Mouse (Mus musculus): ENCODE measurements at regions not wholly inside any gene's neighbourhood (a gene's known extent, or its start where the extent isn't known, plus 50 kb on each side); places are given as distances from the start of the nearest gene placed in this dataset.

DNA sequence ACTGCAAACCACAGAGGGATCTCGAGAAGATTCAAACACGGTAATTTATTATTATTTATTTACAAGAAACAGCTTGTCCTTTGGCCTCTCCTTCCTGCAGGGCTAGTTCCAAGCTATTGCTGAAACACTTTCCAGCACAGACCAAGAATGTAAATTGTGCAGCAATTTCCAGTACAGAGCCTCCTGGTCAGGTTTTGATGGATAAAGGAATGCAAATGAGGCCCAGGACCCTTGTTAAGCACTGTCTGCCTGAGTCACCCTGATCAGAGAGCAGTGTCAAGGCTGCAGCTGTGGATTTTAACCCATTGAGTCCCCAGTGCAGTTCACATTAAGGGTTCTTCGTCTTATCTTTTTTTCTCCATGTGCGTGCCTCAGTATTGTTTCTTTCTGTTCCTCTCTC lies 142.3 kb upstream of the Zkscan2 start:
- DNase-seq: no peak

GRCm38 (mm10) chr7:123643426-123643825 lies 143.2 kb upstream of the Zkscan2 start:
- DNase-seq: no peak

GRCm38 (mm10) chr7:123645521-123645920 lies 145.3 kb upstream of the Zkscan2 start:
- DNase-seq: no peak

- no peak for DNase-seq
These were observed 165.2 kb upstream of the Zkscan2 start for GRCm38 (mm10) chr7:123665459-123665858.

- no peak for DNase-seq
These were observed 184.5 kb upstream of the Zkscan2 start for GRCm38 (mm10) chr7:123684762-123685161.

DNA sequence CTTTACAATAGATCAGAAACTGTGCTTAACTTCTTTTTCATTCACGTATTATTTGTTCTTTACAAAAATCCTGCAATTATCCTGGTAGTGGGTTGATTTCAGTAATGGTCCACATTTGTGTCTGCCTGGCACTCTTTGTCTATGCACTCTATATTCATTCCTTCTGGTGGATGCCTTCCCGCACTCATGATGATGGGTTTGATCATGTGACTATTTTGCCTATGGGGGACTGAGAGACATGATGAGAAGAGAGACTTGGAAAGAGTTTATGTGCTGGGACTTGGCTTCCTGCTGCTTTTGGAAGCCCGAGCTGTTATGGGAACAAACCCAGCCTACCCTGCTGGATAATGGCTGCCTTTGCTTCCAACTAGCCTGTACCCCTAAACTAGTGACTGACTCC lies 186.3 kb upstream of the Zkscan2 start:
- no peak for DNase-seq

- peak; percentile 62 for DNase-seq
These were observed 230.8 kb upstream of the Zkscan2 start for GRCm38 (mm10) chr7:123731016-123731415.

- DNase-seq: no peak
These were observed 232.8 kb upstream of the Zkscan2 start for GRCm38 (mm10) chr7:123733061-123733460.

DNA sequence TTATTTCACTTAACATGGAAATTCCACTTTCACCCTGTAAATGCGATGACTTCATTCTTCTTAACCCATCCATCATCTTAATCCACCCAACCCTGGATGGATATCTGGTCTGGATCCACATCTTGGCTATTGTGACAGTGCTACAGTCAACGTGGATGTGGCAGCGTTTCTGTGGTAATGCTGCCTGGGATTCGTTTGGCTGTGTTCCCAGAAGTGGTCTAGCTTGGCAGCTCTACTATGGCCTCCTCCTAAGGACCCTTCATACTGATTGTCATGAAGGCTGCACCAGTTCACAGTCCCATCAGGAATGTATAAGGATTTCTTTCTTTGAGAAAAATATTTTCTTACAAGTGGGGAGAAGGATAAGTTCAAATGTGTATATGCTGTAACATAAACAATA lies 234.7 kb upstream of the Hs3st4 start:
- no peak for DNase-seq

DNA sequence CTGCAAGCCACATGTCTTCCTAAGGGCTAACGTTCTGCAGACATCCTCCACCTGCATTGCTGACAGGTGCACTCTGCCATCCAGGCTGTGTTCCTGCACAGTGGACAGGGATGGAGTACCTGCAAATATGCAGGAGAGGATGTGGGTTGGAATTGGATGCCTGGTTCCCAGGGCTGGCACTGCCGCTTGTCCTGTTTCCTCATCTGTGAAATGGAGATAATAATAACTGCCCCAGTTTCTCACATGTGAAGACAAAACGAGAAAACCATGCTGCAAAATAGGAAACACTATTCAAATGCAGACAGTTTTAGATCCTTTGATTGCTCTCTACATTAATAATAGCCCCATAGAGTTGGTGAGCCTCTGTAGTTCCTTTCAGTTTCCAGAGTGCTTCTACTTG lies 229.4 kb upstream of the Hs3st4 start:
- DNase-seq: peak; percentile 55

GRCm38 (mm10) chr7:123795036-123795435 lies 187.6 kb upstream of the Hs3st4 start:
- DNase-seq: no peak

GRCm38 (mm10) chr7:123796096-123796495 lies 186.6 kb upstream of the Hs3st4 start:
- no peak for DNase-seq

DNA sequence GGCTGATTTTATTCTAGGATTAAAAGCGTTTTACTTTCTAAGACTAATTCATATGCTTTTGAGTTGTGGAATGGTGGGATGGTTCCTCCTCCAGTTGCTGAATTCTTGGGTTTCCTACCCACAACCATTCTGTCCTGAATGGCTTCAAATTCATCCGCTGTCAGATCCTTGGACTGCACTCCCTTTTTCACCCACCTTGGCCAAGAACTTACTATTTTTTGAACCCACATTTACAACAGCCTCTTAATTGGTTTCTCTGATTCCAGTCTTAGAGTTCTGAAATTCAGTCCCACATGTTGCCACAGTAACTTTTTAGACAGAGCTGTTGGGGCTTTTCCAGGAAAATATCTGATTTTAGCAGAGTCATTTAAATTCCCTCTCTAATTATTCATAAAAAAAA lies 177.0 kb upstream of the Hs3st4 start:
- DNase-seq: no peak

DNA sequence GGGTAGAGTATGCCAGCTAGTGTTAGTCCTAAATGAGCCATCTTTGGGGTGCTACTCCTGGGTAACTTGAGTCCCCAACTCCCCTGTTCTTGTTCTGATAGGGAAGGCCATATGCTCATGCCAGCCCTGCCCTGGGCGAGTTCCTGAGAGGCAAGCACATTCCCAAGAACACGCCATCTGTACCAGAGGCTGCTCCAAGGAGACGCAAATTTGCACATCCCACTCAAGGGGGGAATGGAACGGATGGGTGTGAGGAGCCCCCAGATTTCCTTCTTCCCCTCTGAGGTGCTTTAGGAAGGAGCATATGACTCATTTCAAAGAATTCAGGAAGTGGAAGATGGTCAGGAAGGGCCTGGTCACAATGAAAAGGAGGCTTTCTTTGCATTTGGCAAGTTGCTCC lies 158.7 kb upstream of the Hs3st4 start:
- peak; percentile 68 for DNase-seq

- DNase-seq: peak; percentile 75
These were observed 156.3 kb upstream of the Hs3st4 start for GRCm38 (mm10) chr7:123826406-123826805.

- DNase-seq: no peak
These were observed 140.1 kb upstream of the Hs3st4 start for GRCm38 (mm10) chr7:123842552-123842951.

GRCm38 (mm10) chr7:123847081-123847480 lies 135.6 kb upstream of the Hs3st4 start:
- DNase-seq: no peak

DNA sequence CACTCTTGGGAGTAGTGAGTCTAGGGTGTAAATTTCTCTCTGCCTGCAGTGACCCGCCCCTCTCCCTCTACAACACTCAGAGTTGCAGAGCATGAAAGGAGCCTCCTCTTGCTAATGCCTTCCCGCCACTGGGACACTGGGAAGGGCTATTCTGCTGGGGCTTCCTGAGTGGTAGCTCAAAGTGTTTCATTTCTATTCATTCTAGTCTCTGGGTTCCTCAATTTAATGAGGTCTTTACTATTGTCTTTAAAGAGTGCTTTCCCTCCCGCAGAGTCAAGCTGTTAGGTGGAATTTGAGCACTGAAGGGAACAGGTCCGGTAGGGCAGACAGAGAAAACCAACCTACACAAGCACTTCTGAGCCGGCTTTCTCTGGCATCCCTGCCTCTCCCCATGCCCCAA lies 134.0 kb upstream of the Hs3st4 start:
- no peak for DNase-seq

- no peak for DNase-seq
These were observed 133.4 kb upstream of the Hs3st4 start for GRCm38 (mm10) chr7:123849220-123849619.

DNA sequence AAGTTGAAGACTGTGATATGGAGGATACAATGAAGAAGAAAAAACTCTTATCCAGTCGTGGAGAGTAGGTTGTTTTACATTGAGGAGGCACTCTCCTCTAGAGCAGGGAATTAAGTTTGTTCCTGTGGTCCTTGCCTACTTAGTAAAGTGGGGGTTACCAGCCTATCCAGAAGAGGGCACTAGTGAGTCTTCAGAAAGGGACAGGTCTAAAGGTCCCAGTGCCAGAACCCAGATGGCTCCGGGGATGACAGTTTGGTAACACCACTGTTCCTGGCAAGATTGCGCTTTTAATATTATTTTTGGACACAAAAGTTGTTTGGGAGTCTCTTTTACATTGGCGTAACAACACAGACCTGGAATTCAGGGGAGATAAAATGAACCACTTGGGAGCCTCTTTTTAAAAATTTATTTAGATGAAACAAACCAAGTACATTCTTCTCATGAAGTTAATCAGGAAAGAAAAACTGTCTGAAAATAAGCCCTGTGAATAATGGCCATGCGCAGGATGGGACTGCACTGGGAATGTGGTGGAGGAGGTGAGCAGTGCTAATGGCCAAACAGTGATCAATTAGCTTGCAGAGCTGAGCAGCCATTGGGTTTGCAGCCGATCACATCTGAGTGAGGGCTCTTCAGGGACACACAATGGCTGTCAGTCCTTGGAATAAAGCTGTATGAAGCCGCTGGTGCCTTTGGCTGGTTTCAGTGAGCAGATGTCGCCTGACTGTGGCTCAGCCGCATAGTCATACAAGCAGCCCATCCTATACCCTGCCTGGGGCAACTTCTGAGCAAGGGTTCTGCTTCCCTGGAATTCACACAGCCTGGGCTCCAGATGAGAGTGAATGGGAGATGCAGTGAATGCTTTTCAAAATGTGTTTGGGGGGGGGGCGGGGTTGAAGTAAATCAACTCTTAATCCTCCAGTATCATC lies 132.1 kb upstream of the Hs3st4 start:
- no peak for DNase-seq

DNA sequence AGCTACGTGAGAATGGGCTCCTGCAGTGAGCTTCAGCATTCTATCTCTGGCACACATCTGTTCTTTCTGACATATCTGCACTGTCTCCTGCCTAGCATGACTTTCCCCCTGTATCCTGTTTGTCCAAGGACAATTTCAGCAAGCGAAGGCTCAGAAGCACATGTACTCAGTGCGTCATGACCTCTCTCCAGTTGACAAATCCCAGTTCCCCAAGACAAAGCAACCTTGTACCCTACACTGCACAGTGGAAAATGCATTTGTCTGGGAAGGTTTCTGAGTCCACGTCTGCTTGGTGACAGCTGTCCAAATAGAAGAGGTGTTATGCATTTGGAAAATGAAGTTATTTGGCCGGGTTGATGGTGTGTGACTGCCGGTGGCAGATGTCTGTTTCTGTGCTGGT lies 125.1 kb upstream of the Hs3st4 start:
- DNase-seq: no peak

GRCm38 (mm10) chr7:123861706-123862105 lies 121.0 kb upstream of the Hs3st4 start:
- no peak for DNase-seq

GRCm38 (mm10) chr7:123896759-123897444 lies 85.8 kb upstream of the Hs3st4 start:
- DNase-seq: no peak

All from heart, adult 11 months (tissue).